Mouse (Mus musculus) adrenal gland, postnatal 0 days (tissue): ENCODE results near the gene Ercc1. TPM values are rescaled to one million over a fixed set of nuclear protein-coding genes. Genes with fewer than 3 reads are reported as not detected.

ENCODE experiments used
- microRNA-seq: library from miRNA; unstranded; fragments of <30 nt; microRNA quantifications from one replicate; pipeline ENCODE4, GENCODE M21; 2016; ENCODE audit warnings: borderline replicate concordance; ENCODE audit not compliant: insufficient number of aligned reads
- polyA plus RNA-seq: library from polyadenylated mRNA; unstranded; fragments of >200 nt; fragmentation: Nextera tagmentation; extraction: Ambion mirVana; gene quantifications from 2 replicates; pipeline ENCODE4 v1.2.1, GENCODE M21; 2015

The Ercc1 gene
- polyA plus RNA-seq: 47.3 and 52.6 TPM in 2 replicates

DNA sequence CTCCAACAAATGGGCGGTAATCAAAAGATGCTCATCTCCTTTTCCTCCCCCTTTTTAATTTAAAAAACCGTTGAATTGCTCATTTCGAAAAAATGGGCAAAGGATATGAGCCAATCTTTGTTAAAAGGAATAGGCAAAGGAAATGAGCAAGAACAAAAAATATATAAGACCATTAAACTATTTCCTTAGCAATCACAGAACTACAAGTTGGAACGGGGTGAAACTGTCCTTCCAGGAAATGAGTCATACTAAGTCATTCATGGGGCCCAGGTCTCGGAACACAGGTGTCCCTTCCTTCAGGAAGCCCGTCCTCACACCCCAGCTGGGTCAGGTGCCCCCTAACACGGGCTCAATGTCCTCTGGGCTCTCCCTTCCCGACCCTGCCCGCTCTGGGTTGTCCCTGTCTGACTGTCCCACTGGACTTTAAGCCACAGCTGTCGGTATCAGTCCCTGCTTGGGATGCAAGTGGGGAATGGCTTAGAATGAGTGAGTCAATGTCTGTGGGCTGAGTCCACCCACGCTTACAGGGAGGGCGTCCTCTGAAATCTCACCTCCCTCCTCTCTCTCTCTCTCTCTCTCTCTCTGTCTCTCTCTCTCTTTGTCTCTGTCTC, at the start of gene Ercc1:
Gene Ercc1 (plus strand): TSS at position 542 of the 611 bp plus-strand sequence.

DNA sequence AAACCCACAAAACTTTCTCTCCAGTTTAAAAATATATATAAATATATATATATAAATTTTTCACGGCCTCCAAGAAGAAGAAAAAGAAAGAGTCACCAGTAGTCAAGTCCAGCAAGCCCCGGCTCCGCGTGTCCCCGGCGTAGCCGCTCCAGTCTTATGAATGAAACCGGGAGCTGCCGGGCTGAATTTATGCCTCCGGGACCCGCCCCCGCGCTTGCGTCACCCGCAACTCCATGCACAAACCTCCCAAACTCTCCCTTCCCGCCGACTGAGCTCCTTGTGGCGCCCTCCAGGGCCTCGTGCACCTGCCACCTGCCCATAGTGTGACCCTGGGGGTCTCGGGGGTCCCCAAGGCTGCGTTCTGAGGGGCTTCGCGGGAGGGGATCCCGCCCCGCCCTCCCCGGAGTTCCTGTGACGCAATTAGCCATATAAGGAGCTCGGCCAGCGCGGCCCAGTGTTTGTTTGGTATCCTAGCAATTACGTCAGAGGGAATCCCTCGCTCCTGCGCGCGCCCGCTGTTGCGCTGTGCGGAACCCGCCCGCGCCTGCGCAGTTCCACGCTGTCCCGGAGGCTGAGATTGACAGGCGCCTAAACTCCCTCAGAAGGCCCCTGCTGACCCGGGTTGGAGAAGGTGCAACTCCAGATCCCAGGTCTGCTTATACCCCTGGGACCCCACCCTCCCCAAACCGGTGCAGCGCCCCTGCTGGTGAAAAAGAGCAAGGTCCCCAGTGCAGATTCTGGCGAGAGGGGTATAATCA, 34.5 kb upstream of the Ercc1 start, which contains the start of gene Fosb:
Gene Fosb (minus strand): TSS at position 168 of the 758 bp plus-strand sequence.

GRCm38 (mm10) chr7:19359299-19359891, 14.8 kb downstream of the Ercc1 start, which contains the start of the genes Cd3eap and Ppp1r13l:
TSS of gene Cd3eap (minus strand) at chr7:19359483.
TSS of gene Ppp1r13l (plus strand) at chr7:19359749.

DNA sequence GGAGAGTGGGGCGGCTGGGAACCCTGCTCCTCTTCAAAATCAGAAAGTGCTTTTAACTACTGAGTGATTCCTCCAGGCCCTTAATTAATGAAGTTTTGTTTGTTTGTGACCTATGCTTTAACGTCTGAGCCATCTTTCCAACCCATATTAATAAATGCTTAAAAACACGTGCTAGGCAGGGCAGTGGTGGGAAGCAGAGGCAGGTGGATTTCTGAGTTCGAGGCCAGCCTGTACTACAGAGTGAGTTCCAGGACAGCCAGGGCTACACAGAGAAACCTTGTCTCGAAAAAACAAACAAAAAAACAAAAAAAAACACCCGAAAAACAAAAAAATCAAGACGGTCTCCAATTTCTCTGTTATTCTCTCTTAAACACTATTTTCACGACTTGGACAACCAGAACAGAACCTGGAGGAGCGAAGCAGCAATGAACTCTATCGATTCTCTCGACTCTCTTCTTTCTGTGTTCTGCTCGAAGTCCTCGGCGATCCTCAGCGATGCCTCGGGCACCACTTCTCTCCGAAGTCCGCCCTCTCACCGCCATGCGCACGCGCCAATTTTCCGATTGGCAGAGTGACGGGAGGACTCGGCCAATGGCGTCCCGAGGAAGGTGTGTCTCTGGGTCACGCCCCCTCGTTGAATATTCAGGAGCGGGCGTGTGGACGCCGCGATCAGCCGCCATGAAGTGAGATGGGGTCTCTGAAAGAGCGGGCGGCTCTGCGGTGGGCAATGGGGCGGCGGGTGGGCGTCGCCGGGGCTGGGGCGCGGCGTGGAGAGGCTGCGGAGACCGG, 37.0 kb downstream of the Ercc1 start, which contains the start of gene Ercc2:
Gene Ercc2 (plus strand): TSS at position 634 of the 789 bp plus-strand sequence.

GRCm38 (mm10) chr7:19403731-19404296, 59.2 kb downstream of the Ercc1 start, which contains the start of gene Klc3:
TSS of gene Klc3 (minus strand) at chr7:19404104.

DNA sequence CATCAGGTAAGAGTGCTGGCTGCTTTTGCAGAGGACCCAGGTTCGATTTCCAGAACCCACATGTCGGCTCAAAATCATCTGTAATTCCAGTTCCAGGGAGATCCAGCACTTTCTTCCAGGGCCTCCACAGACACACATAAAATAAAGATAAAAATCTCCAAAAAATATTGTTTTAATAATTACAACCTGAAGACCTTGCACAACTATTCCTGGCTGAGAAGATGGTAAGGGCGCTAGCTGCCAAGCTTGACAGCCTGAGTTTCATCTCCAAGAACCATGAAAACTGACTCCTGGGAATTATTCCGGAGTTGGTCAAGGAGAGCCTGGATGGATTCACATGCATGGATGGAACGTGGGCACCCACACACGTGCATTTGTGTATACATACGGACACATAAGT, 59.9 kb downstream of the Ercc1 start, which contains the start of gene Ckm:
Gene Ckm (plus strand): TSS at position 301 of the 400 bp plus-strand sequence.

Small RNA genes within 50 kb of the gene (microRNA-seq; reads per million reads assigned to microRNA genes)
- not detected for gene Mir343

Other genes starting within 250 kb of the Ercc1 start
- gene Gm4969, start 226.4 kb upstream of the Ercc1 start, polyA plus RNA-seq: 0.33 and 0.44 TPM in 2 replicates
- 5.8 and 8.7 TPM in 2 replicates for gene Fbxo46, start 224.9 kb upstream of the Ercc1 start, polyA plus RNA-seq
- 10.3 and 16.6 TPM in 2 replicates for gene Qpctl, start 195.5 kb upstream of the Ercc1 start, polyA plus RNA-seq
- gene Snrpd2, start 195.1 kb upstream of the Ercc1 start, polyA plus RNA-seq: 109 and 149 TPM in 2 replicates
- 0.33 and 0.54 TPM in 2 replicates for gene Gipr, start 178.7 kb upstream of the Ercc1 start, polyA plus RNA-seq
- gene Eml2, start 168.4 kb upstream of the Ercc1 start, polyA plus RNA-seq: 5.5 and 7.8 TPM in 2 replicates
- gene Gpr4, start 132.2 kb upstream of the Ercc1 start, polyA plus RNA-seq: 0.98 and 2.9 TPM in 2 replicates
- 15.0 and 17.1 TPM in 2 replicates for gene Opa3, start 116.4 kb upstream of the Ercc1 start, polyA plus RNA-seq
- gene Vasp, start 73.0 kb upstream of the Ercc1 start, polyA plus RNA-seq: 43.2 and 55.1 TPM in 2 replicates
- 0.44 and 0.66 TPM in 2 replicates for gene Ppm1n, start 64.7 kb upstream of the Ercc1 start, polyA plus RNA-seq
- gene Rtn2, start 62.2 kb upstream of the Ercc1 start, polyA plus RNA-seq: 24.3 and 37.8 TPM in 2 replicates
- gene Fosb, start 34.7 kb upstream of the Ercc1 start, polyA plus RNA-seq: 0.12 and 0.14 TPM in 2 replicates
- gene Cd3eap, start 14.7 kb downstream of the Ercc1 start, polyA plus RNA-seq: 11.2 and 13.6 TPM in 2 replicates
- 2.7 and 2.9 TPM in 2 replicates for gene Ppp1r13l, start 15.0 kb downstream of the Ercc1 start, polyA plus RNA-seq
- gene Ercc2, start 37.2 kb downstream of the Ercc1 start, polyA plus RNA-seq: 4.0 and 8.3 TPM in 2 replicates
- gene Klc3, start 59.3 kb downstream of the Ercc1 start, polyA plus RNA-seq: 2.5 and 2.6 TPM in 2 replicates
- 10.6 and 33.2 TPM in 2 replicates for gene Ckm, start 60.0 kb downstream of the Ercc1 start, polyA plus RNA-seq
- 8.1 and 10.4 TPM in 2 replicates for gene Mark4, start 114.0 kb downstream of the Ercc1 start, polyA plus RNA-seq
- gene Exoc3l2, start 118.6 kb downstream of the Ercc1 start, polyA plus RNA-seq: 2.6 and 5.1 TPM in 2 replicates
- 4.9 and 6.2 TPM in 2 replicates for gene Bloc1s3, start 163.6 kb downstream of the Ercc1 start, polyA plus RNA-seq
- gene Trappc6a, start 163.6 kb downstream of the Ercc1 start, polyA plus RNA-seq: 129 and 139 TPM in 2 replicates
- gene Nkpd1, start 173.1 kb downstream of the Ercc1 start, polyA plus RNA-seq: 0.06 TPM in 1 of 2 replicates, not detected in the other
- 19.5 and 22.1 TPM in 2 replicates for gene Ppp1r37, start 218.3 kb downstream of the Ercc1 start, polyA plus RNA-seq
- gene Zfp296, start 232.5 kb downstream of the Ercc1 start, polyA plus RNA-seq: 0.33 TPM in 1 of 2 replicates, not detected in the other
- gene Gemin7, start 232.8 kb downstream of the Ercc1 start, polyA plus RNA-seq: 154 and 169 TPM in 2 replicates